7 mouse cellular contexts compared by ENCODE assay signal in genomic region chr14:60635911-60636607, GRCm38 (mm10). TPM values are rescaled to one million over a fixed set of nuclear protein-coding genes. Genes with fewer than 3 reads are reported as not detected.
DNase-seq lines count a peak whose midpoint lies in the region; ATAC-seq and TF ChIP-seq lines count a peak whose summit lies in the region.

No protein-coding gene starts in this region.

- peaks cover 7 to 17% of the 10 kb centered on the region in 2 experiments for H3K4me1 ChIP-seq in ES-E14 (ENCODE audit: control insufficient read depth in 2 of 2, insufficient read depth in 2 of 2, low read length in 2 of 2, poor library complexity in 1 of 2)
- peaks cover 18% of the 10 kb centered on the region; the same call in 1 of the 2 replicates for H3K4me1 ChIP-seq in hindbrain, postnatal 0 days (ENCODE audit: insufficient read depth, low read length)
- H3K4me1 ChIP-seq in liver, embryonic 12.5 days: peaks cover 64% of the 10 kb centered on the region
- H3K4me1 ChIP-seq in stomach, embryonic 16.5 days (ENCODE audit: control insufficient read depth, insufficient read depth, low read length): peaks cover 20% of the 10 kb centered on the region

- peak overlapping the region; percentile 1; the same call in 1 of the 2 replicates for H3K9ac ChIP-seq in ES-E14 (ENCODE audit: insufficient read depth, low read depth, low read length, poor library complexity, severe bottlenecking)
- no peak overlapping the region for H3K9ac ChIP-seq in hindbrain, postnatal 0 days (replicated peaks; ENCODE audit: low read length)
- peak overlapping the region; percentile 86 for H3K9ac ChIP-seq in liver, embryonic 12.5 days
- no peak overlapping the region for H3K9ac ChIP-seq in stomach, embryonic 16.5 days (ENCODE audit: low read length)

- peak overlapping the region; percentile 7; the same call in 1 of the 2 replicates for H3K27ac ChIP-seq in ES-E14 (ENCODE audit: insufficient read depth, low read depth, low read length, poor library complexity, severe bottlenecking)
- no peak overlapping the region for H3K27ac ChIP-seq in hindbrain, postnatal 0 days
- peak overlapping the region; percentile 90 for H3K27ac ChIP-seq in liver, embryonic 12.5 days
- H3K27ac ChIP-seq in stomach, embryonic 16.5 days (ENCODE audit: low read length): no peak overlapping the region

- no peaks in the 10 kb centered on the region for H3K27me3 ChIP-seq in hindbrain, postnatal 0 days (ENCODE audit: insufficient read depth, low read length)
- H3K27me3 ChIP-seq in liver, embryonic 12.5 days (replicated peaks): peaks cover 28% of the 10 kb centered on the region
- H3K27me3 ChIP-seq in stomach, embryonic 16.5 days (ENCODE audit: control insufficient read depth, insufficient read depth, low read length): peaks cover 6% of the 10 kb centered on the region; the same call in 1 of the 2 replicates

- 10% methylated on average over 14 of the region's 14 CpGs for WGBS in hindbrain, postnatal 0 days
- WGBS in liver, embryonic 12.5 days (ENCODE audit: insufficient replicate concordance): 14% methylated on average over 14 of the region's 14 CpGs
- 17% methylated on average over 14 of the region's 14 CpGs for WGBS in stomach, embryonic 16.5 days

- no peak for DNase-seq in ES-E14 (ENCODE audit: low read depth, low spot score)
- DNase-seq in embryo, embryonic 11 days: peak; percentile 74
- peak; percentile 8 for DNase-seq in hindbrain, postnatal 0 days (ENCODE audit: low spot score)
- no peak for DNase-seq in thymus, adult 18-20 months
- no peak for DNase-seq in urinary bladder, adult 18-20 months (ENCODE audit: low spot score in 2 of 2)

- TF ChIP-seq CTCF in hindbrain, postnatal 0 days (IDR thresholded peaks at IDR 0.05; ENCODE audit: low read depth): no peak

- H3K4me3 ChIP-seq in ES-E14 (ENCODE audit: insufficient read depth in 1 of 2, low read depth in 1 of 2, low read length in 2 of 2, poor library complexity in 1 of 2, severe bottlenecking in 1 of 2): peak overlapping the region; percentile 89 to 93
- peak overlapping the region; percentile 73 for H3K4me3 ChIP-seq in hindbrain, postnatal 0 days (ENCODE audit: low read length)
- H3K4me3 ChIP-seq in liver, embryonic 12.5 days: peak overlapping the region; percentile 81
- H3K4me3 ChIP-seq in stomach, embryonic 16.5 days (replicated peaks; ENCODE audit: low read length): peak overlapping the region; percentile 68

- peaks cover 11% of the 10 kb centered on the region; the same call in 1 of the 2 replicates for H3K36me3 ChIP-seq in ES-E14 (ENCODE audit: control insufficient read depth, insufficient read depth, low read length, poor library complexity, severe bottlenecking)
- no peaks in the 10 kb centered on the region for H3K36me3 ChIP-seq in hindbrain, postnatal 0 days (ENCODE audit: insufficient read depth, low read length)
- peaks cover 20% of the 10 kb centered on the region for H3K36me3 ChIP-seq in liver, embryonic 12.5 days
- no peaks in the 10 kb centered on the region for H3K36me3 ChIP-seq in stomach, embryonic 16.5 days (ENCODE audit: control insufficient read depth, insufficient read depth, low read length)

- ATAC-seq in hindbrain, postnatal 0 days: no peak
- ATAC-seq in liver, embryonic 12.5 days: no peak
- ATAC-seq in stomach, embryonic 16.5 days (ENCODE audit: insufficient read depth, low FRiP score): no peak

- peak overlapping the region; percentile 96 for H3K4me2 ChIP-seq in hindbrain, postnatal 0 days (ENCODE audit: low read depth, low read length)
- peak overlapping the region; percentile 94 for H3K4me2 ChIP-seq in liver, embryonic 12.5 days
- peak overlapping the region; percentile 96 for H3K4me2 ChIP-seq in stomach, embryonic 16.5 days (ENCODE audit: low read depth, low read length)

- no peaks in the 10 kb centered on the region for H3K9me3 ChIP-seq in ES-E14 (ENCODE audit: control insufficient read depth, insufficient read depth, low read depth, low read length)
- H3K9me3 ChIP-seq in hindbrain, postnatal 0 days (ENCODE audit: low read length): no peaks in the 10 kb centered on the region
- no peaks in the 10 kb centered on the region for H3K9me3 ChIP-seq in liver, embryonic 12.5 days (replicated peaks)
- H3K9me3 ChIP-seq in stomach, embryonic 16.5 days (replicated peaks; ENCODE audit: control insufficient read depth, low read length): no peaks in the 10 kb centered on the region

- in situ Hi-C loops in ES-E14 (cut with MboI; ENCODE audit: low sequenced_read_pairs in 2 of 2, unreplicated experiment in 2 of 2): no loop called here

TF ChIP-seq in ES-E14, 5 proteins besides CTCF, POLR2A, EP300 and RAD21:
- no peak for TF ChIP-seq ZNF384 (IDR thresholded peaks at IDR 0.05; ENCODE audit: low read depth, low read length)
- TF ChIP-seq ZC3H11A (IDR thresholded peaks at IDR 0.05; ENCODE audit: borderline replicate concordance, low read depth, low read length): no peak
- TF ChIP-seq HCFC1 (IDR thresholded peaks at IDR 0.05; ENCODE audit: borderline replicate concordance, insufficient read depth, low read length): no peak
- TF ChIP-seq CHD2 (IDR thresholded peaks at IDR 0.05; ENCODE audit: low read depth, low read length): no peak
- no peak for TF ChIP-seq MAFK (IDR thresholded peaks at IDR 0.05; ENCODE audit: insufficient read depth, low read depth, low read length)
TF ChIP-seq in ES-E14: peak in this region for 0.

RNA-seq across cellular contexts. Expression of gene Spata13, which starts 2.3 kb away (rescaled TPM):
- 14.9 and 26.1 TPM in 2 replicates for total RNA-seq in ES-E14 (2012; rRNA removed)
- 34.1 and 39.8 TPM in 2 replicates for total RNA-seq in hindbrain, postnatal 0 days (2014; rRNA removed)
- polyA plus RNA-seq in hindbrain, postnatal 0 days (2015; fragmentation: Nextera tagmentation; extraction: Ambion mirVana): 16.5 and 17.0 TPM in 2 replicates
- 20.6 and 23.3 TPM in 2 replicates for polyA plus RNA-seq in liver, embryonic 12.5 days (2016; fragmentation: Nextera tagmentation; extraction: Ambion mirVana)
- 23.2 and 23.7 TPM in 2 replicates for polyA plus RNA-seq in stomach, embryonic 16.5 days (2015; fragmentation: Nextera tagmentation; extraction: Ambion mirVana)

Comparison
In these comparisons a context has a peak if more than half of its experiments do, and no peak if none do; other contexts are left out.
1. DNase-seq: peak in embryo, embryonic 11 days (single experiment) and hindbrain, postnatal 0 days (single experiment); none in ES-E14 (single experiment), thymus, adult 18-20 months (0 of 2) and urinary bladder, adult 18-20 months (0 of 2).
2. H3K27ac ChIP-seq: peak in ES-E14 (single experiment) and liver, embryonic 12.5 days (single experiment); none in hindbrain, postnatal 0 days (single experiment) and stomach, embryonic 16.5 days (single experiment).
3. H3K9ac ChIP-seq: peak in ES-E14 (single experiment) and liver, embryonic 12.5 days (single experiment); none in hindbrain, postnatal 0 days (single experiment) and stomach, embryonic 16.5 days (single experiment).
4. Peak in every context shown above with its lines, with median percentiles within 50 percentile points of each other: H3K4me3 ChIP-seq and H3K4me2 ChIP-seq.